Mouse (Mus musculus): ENCODE measurements around the gene Shc2. TPM values are rescaled to one million over a fixed set of nuclear protein-coding genes. Genes with fewer than 3 reads are reported as not detected.

Shc2 gene
- under 1 TPM in 1 of 2 experiments, not detected in 1; 0.05 TPM for polyA plus RNA-seq (2017; shearing (Covaris generic))

DNA sequence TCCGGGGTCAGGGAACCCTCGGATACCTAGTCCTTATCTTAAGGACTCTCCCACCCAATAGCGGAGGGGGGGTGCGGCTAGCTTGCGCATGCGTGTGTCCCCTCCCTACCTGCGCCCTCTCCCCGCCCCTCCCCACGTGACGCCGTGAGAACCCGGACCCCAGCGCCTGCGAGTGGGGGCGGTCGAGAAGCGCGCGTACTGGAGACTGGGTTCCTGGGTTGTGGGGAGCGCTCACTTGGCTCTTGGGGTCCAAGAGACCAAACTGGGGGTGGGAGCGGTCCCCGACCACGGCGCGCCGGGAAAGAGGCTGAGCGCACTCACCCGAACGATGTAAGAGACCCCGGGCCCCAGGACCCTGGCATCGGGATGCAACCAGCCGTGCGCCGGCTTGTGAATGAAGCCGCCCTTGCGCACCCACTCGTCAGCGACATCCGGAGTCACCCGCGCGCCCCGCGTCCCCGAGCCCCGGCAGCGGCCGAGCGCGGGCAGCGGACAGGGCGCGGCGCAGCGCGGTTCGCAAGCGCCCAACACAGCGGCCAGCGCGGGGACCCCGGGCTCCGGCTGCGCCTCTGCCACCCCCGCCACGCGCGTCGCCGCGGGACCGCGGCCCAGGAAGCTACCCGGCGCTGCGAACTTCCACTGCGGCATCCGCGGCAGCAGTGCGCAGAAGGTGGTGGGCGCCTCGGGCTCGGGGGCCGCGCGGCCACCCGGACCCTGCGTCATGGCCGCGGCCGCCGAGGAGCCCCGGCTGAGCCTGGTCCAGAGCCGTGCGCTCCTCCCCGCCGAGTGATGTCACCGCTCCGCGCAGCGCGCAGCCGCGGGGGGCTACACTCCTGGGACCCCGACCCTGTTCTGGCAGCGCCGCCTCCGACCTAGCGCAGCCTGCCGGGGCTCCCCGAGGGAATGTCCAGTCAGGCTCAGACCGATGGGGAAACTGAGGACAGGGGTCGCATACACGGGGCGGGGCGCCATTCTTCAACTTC lies at the start of gene Shc2:
Shc2 (minus strand) TSS at position 791 of the 983 bp plus-strand sequence.

DNA sequence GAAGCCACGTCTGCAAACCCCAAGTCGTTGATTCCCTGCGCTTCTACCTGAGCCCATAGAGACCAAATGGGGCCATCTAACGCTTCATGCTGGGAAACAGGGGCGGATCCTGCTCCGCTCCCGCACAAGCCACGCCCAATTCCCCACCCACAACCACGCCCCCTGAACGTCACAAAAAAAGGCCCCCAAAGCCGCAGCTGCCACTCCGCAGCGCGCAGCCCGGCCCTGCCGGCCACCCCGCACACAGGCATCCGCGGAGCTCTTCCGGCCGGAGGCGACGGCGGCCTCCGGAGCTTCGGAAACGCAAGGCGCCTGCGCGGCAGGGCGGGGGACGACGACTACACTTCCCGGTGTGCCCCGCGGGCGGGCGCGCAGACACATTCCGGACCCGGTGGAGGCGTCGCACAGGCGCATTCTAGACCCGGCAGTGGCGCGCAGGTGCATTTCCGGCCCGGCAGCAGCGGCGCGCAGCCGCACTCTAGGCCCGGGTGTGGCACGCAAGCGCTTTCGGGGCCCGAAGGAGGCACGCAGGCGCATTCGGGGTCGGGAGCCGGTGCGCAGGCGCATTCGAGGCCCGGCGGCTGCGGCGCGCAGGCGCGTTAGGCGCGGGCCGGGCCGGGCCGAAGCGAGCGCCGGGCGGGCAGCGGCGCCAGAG lies 44.0 kb upstream of the Shc2 start, which contains the start of gene Cdc34:
Cdc34 (plus strand) TSS at position 605 of the 655 bp plus-strand sequence.

DNA sequence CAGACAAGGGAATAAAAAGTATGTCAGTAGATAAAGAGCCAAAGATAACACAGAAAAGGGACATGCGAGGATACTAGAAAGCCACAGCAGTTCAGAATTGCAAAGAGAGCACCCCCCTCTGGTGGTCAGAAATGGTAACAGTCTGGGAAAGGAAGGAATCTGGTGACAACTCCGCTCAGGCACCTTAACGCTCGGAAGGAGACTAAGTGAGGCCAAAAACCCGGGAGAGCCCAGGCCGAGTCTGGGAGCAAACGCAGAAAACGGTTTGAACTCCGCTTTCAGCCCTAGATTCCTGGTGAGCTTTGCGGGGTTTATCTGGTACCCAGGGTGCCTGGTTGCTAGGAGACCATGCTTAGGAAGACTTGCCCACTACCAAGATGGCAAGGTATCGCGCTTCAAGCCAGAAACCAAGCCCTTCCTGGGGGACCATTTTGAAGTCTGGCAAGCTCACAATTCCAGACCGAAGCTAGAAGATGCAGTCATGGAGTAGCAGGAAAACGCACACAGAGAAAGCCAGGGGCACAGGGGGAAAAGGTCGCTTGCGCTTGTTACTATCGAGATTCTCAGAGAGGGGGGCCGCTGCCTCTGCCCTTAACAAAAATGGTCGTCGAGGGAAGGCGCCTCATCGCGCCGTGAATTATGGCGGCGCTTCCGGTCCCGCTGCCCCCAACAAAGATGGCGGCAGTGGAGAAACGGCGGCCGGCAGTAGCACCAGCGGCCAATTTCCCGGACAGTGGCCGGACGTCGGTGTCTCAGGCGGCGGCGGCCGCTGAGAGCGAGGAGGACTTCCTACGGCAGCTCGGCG lies 31.3 kb upstream of the Shc2 start, which contains the start of gene Tpgs1:
Tpgs1 (plus strand) TSS at position 599 of the 805 bp plus-strand sequence.

DNA sequence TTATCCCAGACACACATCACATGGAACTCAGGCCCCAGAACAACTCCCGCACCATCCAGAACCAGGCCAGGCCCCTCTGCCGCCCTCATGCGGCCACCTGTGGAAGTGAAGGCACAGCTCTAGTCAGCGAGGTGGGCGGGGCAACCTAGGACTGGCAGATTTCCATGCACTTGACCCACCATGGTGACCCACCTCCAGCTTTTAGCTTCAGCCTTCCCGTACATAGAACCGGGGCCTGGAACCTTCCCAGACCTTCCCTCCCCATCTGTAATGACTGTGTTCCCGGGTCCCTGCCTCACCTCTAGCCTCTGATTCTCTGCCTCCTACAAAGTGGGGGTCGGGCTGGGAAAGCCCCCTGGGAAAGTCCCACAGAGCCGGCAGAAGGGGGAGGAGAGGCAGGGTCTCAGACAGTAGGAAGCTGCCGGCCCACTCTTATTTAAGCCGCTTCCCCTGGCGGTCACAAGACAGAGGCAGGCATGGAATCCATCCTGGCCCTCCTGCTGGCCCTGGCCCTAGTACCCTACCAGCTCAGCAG lies 26.5 kb upstream of the Shc2 start, which contains the start of gene Madcam1:
Madcam1 (plus strand) TSS at position 429 of the 535 bp plus-strand sequence.

DNA sequence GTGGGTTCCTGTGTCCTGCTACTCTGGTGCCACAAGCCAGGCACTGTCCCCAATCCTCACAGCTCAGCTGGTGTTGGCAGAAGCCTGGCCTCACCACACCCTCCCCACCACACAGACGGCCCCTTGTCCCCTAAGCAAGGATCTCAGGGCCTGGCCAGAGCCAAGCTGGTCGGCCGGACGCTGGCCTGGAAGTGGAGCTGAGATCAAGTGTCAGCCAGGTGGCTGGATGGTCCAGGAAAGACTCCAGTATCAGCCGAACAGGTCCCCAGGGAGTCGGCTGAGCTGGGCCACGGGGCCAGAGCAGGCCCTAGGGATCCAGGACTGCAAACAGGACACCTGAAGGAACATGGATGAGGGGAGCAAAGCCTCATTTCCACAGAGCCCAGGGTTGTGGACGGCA lies 8.0 kb upstream of the Shc2 start, which contains the start of gene Odf3l2:
Odf3l2 (minus strand) TSS at position 28 of the 400 bp plus-strand sequence.

DNA sequence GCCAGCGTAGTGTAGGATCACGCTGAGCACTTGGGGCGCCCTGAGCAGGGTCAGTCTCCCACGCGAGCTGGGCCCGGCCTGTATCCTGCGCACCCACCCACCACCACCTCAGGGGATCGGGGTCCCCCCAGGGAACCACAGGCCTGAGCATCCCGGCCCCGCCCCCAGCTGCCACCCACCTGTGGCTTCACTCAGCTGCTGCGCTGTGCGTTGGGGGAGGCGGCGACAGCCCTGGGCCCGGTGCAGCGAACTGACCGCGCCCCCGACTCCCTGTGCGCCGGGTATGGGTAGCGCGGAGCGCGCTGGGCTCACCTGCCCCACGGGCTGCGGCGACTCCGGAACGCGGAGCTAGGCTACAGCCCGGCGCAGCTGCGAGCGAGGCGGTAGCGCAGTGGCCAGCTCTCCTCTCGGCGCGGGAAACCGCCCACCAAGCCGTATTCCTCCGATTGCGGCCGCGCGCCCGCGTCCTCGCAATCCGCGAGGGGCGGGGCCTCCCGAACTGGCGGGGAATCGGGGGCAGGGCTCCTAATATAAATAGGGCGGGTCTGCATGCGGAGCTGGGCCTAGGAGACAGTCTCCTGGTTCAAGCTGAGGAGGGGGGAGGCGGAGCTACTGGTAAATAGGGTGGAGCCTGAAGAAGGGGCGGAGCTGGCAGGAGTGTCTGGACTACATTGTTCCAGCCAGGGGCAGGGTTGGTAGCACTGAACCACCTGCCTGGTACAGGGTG lies 24.0 kb downstream of the Shc2 start, which contains the start of gene C2cd4c:
C2cd4c (minus strand) TSS at position 448 of the 727 bp plus-strand sequence.

DNA sequence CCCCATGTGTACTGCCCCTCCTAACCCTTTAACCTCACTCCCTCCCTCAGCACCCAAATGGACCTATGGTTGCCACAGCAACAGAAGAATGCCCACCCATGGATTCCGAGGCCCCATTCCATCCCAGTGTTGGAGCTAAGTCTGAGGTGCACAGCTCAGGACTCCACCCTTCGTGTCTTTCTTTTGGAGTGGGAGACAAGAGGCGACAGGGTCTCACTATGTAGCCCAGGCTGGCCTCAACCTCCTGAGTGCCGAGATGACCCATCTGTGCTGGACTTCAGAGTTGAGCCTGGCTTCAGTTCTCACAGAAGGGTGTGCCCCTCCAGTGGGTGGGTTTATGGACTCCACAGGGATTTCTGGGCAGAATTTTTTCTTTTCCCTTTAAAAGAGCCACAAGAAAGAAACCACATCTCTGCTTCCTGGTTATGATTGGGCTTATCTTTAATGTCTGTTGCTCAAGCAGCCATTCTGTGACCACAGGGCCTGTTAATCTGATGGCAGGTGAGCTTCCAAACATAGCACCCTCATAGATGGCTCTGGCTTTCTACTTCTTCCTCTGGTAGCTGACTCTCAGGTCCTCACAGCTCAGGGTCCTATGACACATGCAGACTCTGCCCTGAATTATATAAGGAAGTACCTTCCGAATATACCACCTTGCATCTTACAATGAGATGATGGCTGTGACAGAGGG lies 50.5 kb downstream of the Shc2 start, which contains the start of gene Theg:
Theg (minus strand) TSS at position 271 of the 691 bp plus-strand sequence.

Other genes starting within 250 kb of the Shc2 start
- gene Vmn2r83, start 169.2 kb downstream of the Shc2 start, polyA plus RNA-seq (2017; shearing (Covaris generic)): under 1 TPM in 1 of 2 experiments, not detected in 1; 0.09 TPM
- gene Plpp2, start 104.1 kb downstream of the Shc2 start, polyA plus RNA-seq (2017; shearing (Covaris generic)): 1 to 10 TPM; 3.2 to 4.2 TPM
- gene Mier2, start 82.7 kb downstream of the Shc2 start, polyA plus RNA-seq (2017; shearing (Covaris generic)): 10 to 100 TPM; 30.9 to 33.0 TPM
- not detected for gene Theg, start 50.6 kb downstream of the Shc2 start, polyA plus RNA-seq (2017; shearing (Covaris generic))
- not detected for gene C2cd4c, start 23.9 kb downstream of the Shc2 start, polyA plus RNA-seq (2017; shearing (Covaris generic))
- gene Odf3l2, start 7.8 kb upstream of the Shc2 start, polyA plus RNA-seq (2017; shearing (Covaris generic)): not detected
- under 1 TPM; 0.32 to 0.51 TPM for gene Madcam1, start 26.6 kb upstream of the Shc2 start, polyA plus RNA-seq (2017; shearing (Covaris generic))
- gene Tpgs1, start 31.5 kb upstream of the Shc2 start, polyA plus RNA-seq (2017; shearing (Covaris generic)): 10 to 100 TPM; 58.4 to 61.8 TPM
- gene Cdc34, start 44.3 kb upstream of the Shc2 start, polyA plus RNA-seq (2017; shearing (Covaris generic)): 100 to 1,000 TPM; 104 to 107 TPM
- gene Gzmm, start 51.1 kb upstream of the Shc2 start, polyA plus RNA-seq (2017; shearing (Covaris generic)): 1 to 10 TPM; 1.2 to 1.5 TPM
- gene Bsg, start 66.6 kb upstream of the Shc2 start, polyA plus RNA-seq (2017; shearing (Covaris generic)): 100 to 1,000 TPM; 226 to 283 TPM
- gene Hcn2, start 78.7 kb upstream of the Shc2 start, polyA plus RNA-seq (2017; shearing (Covaris generic)): under 1 TPM; 0.13 to 0.23 TPM
- 10 to 100 TPM; 29.5 to 32.3 TPM for gene Polrmt, start 108.7 kb upstream of the Shc2 start, polyA plus RNA-seq (2017; shearing (Covaris generic))
- under 1 TPM; 0.12 to 0.33 TPM for gene Fgf22, start 117.2 kb upstream of the Shc2 start, polyA plus RNA-seq (2017; shearing (Covaris generic))
- 10 to 100 TPM; 47.0 to 58.4 TPM for gene Rnf126, start 129.0 kb upstream of the Shc2 start, polyA plus RNA-seq (2017; shearing (Covaris generic))
- gene Fstl3, start 139.4 kb upstream of the Shc2 start, polyA plus RNA-seq (2017; shearing (Covaris generic)): under 1 TPM; 0.55 to 0.81 TPM
- under 1 TPM; 0.23 to 0.55 TPM for gene Prss57, start 153.0 kb upstream of the Shc2 start, polyA plus RNA-seq (2017; shearing (Covaris generic))
- gene Palm, start 155.7 kb upstream of the Shc2 start, polyA plus RNA-seq (2017; shearing (Covaris generic)): 1 to 10 TPM; 2.1 to 3.4 TPM
- 1 to 10 TPM in 1 of 2 experiments, not detected in 1; 1.1 TPM for gene Misp, start 183.1 kb upstream of the Shc2 start, polyA plus RNA-seq (2017; shearing (Covaris generic))
- gene Ptbp1, start 216.5 kb upstream of the Shc2 start, polyA plus RNA-seq (2017; shearing (Covaris generic)): 100 to 1,000 TPM; 242 to 297 TPM
- not detected for gene Prtn3, start 236.6 kb upstream of the Shc2 start, polyA plus RNA-seq (2017; shearing (Covaris generic))
- 1 to 10 TPM; 2.5 to 3.6 TPM for gene Plppr3, start 236.7 kb upstream of the Shc2 start, polyA plus RNA-seq (2017; shearing (Covaris generic))
- not detected for gene Elane, start 248.3 kb upstream of the Shc2 start, polyA plus RNA-seq (2017; shearing (Covaris generic))

All from activated CD4-positive, CD25-positive, alpha-beta regulatory T cell (primary cell).